Mouse (Mus musculus) heart, embryonic 11.5 days (tissue): ENCODE data around the gene Nsun6. TPM values are rescaled to one million over a fixed set of nuclear protein-coding genes. Genes with fewer than 3 reads are reported as not detected.
A peak's percentile ranks its signal among the peaks of the same experiment; 100 is the strongest.

Experiments used
- ATAC-seq: fragments of 200-750 bp; cut with Nextera tagmentation; replicated peaks from 2 replicates; pipeline ENCODE4 v1.8.0; 2017; ENCODE audit warnings: moderate library complexity; ENCODE audit not compliant: insufficient number of reproducible peaks, low FRiP score, low TSS enrichment
- H3K27ac ChIP-seq: fragments of 300-500 bp; sonication (generic); 2 replicates; pipeline ENCODE4 v1.5.1; 2014; ENCODE audit warnings: mild to moderate bottlenecking, low read depth, low read length
- H3K27me3 ChIP-seq: fragments of 300-500 bp; sonication (generic); 2 replicates; pipeline ENCODE4 v1.6.1; 2014; ENCODE audit warnings: mild to moderate bottlenecking, low read length, mixed read lengths; ENCODE audit not compliant: control insufficient read depth, insufficient read depth
- H3K36me3 ChIP-seq: fragments of 300-500 bp; sonication (generic); 2 replicates; pipeline ENCODE4 v1.6.1; 2014; ENCODE audit warnings: mild to moderate bottlenecking, low read length, moderate library complexity, mixed read lengths; ENCODE audit not compliant: control insufficient read depth, insufficient read depth
- H3K4me1 ChIP-seq: fragments of 300-500 bp; sonication (generic); 2 replicates; pipeline ENCODE4 v1.6.1; 2014; ENCODE audit warnings: low read length; ENCODE audit not compliant: control insufficient read depth, insufficient read depth
- H3K4me2 ChIP-seq: fragments of 300-500 bp; sonication (generic); 2 replicates; pipeline ENCODE4 v1.6.1; 2014; ENCODE audit warnings: mild to moderate bottlenecking, moderate library complexity
- H3K4me3 ChIP-seq: fragments of 300-500 bp; sonication (generic); 2 replicates; pipeline ENCODE4 v1.5.1; 2014; ENCODE audit warnings: low read depth, low read length
- H3K9ac ChIP-seq: fragments of 300-500 bp; sonication (generic); 2 replicates; pipeline ENCODE4 v1.6.1; 2014; ENCODE audit warnings: mild to moderate bottlenecking, low read depth, low read length, moderate library complexity
- H3K9me3 ChIP-seq: fragments of 300-500 bp; sonication (generic); replicated peaks from 2 replicates; pipeline ENCODE4 v1.6.1; 2016; ENCODE audit warnings: low read length; ENCODE audit not compliant: control insufficient read depth
- WGBS: fragments of 180-500 bp; shearing (Covaris S2); extraction: QIAGEN DNeasy Blood & Tissue Kit; methylation state at CpG from one replicate; pipeline ENCODE4 v1.1.7; 2014; ENCODE audit not compliant: insufficient replicate concordance; 5-methylcytosine and 5-hydroxymethylcytosine counted together
- polyA plus RNA-seq: library from polyadenylated mRNA; unstranded; fragments of >200 nt; fragmentation: Nextera tagmentation; extraction: Ambion mirVana; gene quantifications from 2 replicates; pipeline ENCODE4 v1.2.1, GENCODE M21; 2014

The Nsun6 gene
- 5.2 and 6.6 TPM in 2 replicates for polyA plus RNA-seq

- H3K27me3 ChIP-seq: no peaks in the 10 kb centered on the region
- H3K36me3 ChIP-seq: no peaks in the 10 kb centered on the region
- ATAC-seq: peak; percentile 99
- H3K4me3 ChIP-seq: peak within 1 kb of the TSS; percentile 91
- peak within 1 kb of the TSS; percentile 98 for H3K9ac ChIP-seq
- H3K4me1 ChIP-seq: peaks cover 5% of the 10 kb centered on the region; the same call in 1 of the 2 replicates
- peak within 1 kb of the TSS; percentile 91 for H3K27ac ChIP-seq
- WGBS: 0% methylated on average over 75 of the region's 75 CpGs
- no peaks in the 10 kb centered on the region for H3K9me3 ChIP-seq
- peak within 1 kb of the TSS; percentile 73 for H3K4me2 ChIP-seq
Measured at GRCm38 (mm10) chr2:15054945-15055637, at the start of gene Nsun6. Gene Nsun6 (minus strand): TSS chr2:15055069.

- ATAC-seq: no peak
- no peaks in the 10 kb centered on the region for H3K4me1 ChIP-seq
- H3K4me3 ChIP-seq: no peak overlapping the region
- no peaks in the 10 kb centered on the region for H3K9me3 ChIP-seq
- no peaks in the 10 kb centered on the region for H3K27me3 ChIP-seq
- 59% methylated on average over 1 of the region's 1 CpGs for WGBS
- no peak overlapping the region for H3K9ac ChIP-seq
- no peaks in the 10 kb centered on the region for H3K36me3 ChIP-seq
- no peak overlapping the region for H3K27ac ChIP-seq
- H3K4me2 ChIP-seq: no peak overlapping the region
Measured at GRCm38 (mm10) chr2:15104386-15104785, 49.5 kb upstream of the Nsun6 start.

- no peaks in the 10 kb centered on the region for H3K27me3 ChIP-seq
- no peaks in the 10 kb centered on the region for H3K36me3 ChIP-seq
- H3K9ac ChIP-seq: no peak overlapping the region
- WGBS: 50% methylated on average over 3 of the region's 3 CpGs
- H3K9me3 ChIP-seq: no peaks in the 10 kb centered on the region
- no peak overlapping the region for H3K4me2 ChIP-seq
- no peak overlapping the region for H3K4me3 ChIP-seq
- H3K27ac ChIP-seq: no peak overlapping the region
- ATAC-seq: no peak
- no peaks in the 10 kb centered on the region for H3K4me1 ChIP-seq
Measured at GRCm38 (mm10) chr2:15096514-15097090, 41.7 kb upstream of the Nsun6 start.

DNA sequence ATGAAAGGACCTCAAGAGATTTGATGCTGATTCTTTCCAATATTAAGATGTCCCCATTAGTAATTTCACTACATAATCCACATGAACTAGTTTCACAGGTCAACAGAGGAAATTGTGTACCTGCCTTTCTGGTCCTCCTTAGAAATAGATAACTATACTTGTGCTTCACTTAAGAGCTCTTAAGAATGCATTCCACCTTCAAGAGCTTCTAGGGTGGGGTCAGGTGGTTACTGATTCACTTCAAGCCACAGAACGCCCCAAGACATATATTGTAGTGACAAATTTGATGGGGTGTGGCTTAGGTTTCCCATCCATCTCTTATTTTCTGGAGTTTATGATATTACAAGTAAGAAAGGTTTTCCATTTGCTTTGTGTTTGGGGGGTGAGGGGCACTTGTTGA, 32.4 kb upstream of the Nsun6 start:
- Histone ChIP-seq H3K4me2 (no peak overlapping the region), H3K27ac (no peak overlapping the region), H3K4me1 (no peaks in the 10 kb centered on the region), H3K4me3 (no peak overlapping the region), H3K9me3 (no peaks in the 10 kb centered on the region), H3K27me3 (no peaks in the 10 kb centered on the region), H3K9ac (no peak overlapping the region), H3K36me3 (peaks cover 5% of the 10 kb centered on the region; the same call in 1 of the 2 replicates)
- WGBS: 63% methylated on average over 1 of the region's 1 CpGs
- no peak for ATAC-seq

DNA sequence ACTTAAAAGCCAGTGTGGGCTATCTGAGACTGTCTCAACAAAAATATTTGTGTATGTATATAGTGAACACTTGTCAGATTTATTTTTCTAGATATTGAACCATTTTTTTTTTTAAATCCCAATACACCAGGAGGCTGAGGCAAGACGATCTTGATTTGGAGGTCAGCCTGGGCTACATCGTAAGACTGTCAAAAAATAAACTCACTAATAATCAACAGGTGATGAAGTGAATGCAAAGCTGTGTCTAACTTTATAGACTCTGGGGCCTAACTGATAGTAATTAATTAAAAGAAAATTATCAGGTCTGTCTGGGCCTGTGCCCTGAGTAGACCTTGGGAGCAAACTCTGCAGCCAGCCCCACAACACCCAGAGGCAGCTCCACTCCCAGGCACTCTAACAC, 28.8 kb upstream of the Nsun6 start:
- Histone ChIP-seq H3K27me3 (no peaks in the 10 kb centered on the region), H3K4me2 (no peak overlapping the region), H3K36me3 (peaks cover 7% of the 10 kb centered on the region; the same call in 1 of the 2 replicates), H3K9me3 (no peaks in the 10 kb centered on the region), H3K4me3 (no peak overlapping the region), H3K27ac (no peak overlapping the region), H3K4me1 (no peaks in the 10 kb centered on the region), H3K9ac (no peak overlapping the region)
- ATAC-seq: no peak
- 93% methylated on average over 2 of the region's 2 CpGs for WGBS

- Histone ChIP-seq H3K4me1 (no peaks in the 10 kb centered on the region), H3K4me2 (no peak overlapping the region), H3K9me3 (no peaks in the 10 kb centered on the region), H3K36me3 (peaks cover 8% of the 10 kb centered on the region; the same call in 1 of the 2 replicates), H3K4me3 (no peak overlapping the region), H3K27me3 (no peaks in the 10 kb centered on the region), H3K27ac (no peak overlapping the region), H3K9ac (no peak overlapping the region)
- WGBS: 54% methylated on average over 5 of the region's 5 CpGs
- no peak for ATAC-seq
Measured at GRCm38 (mm10) chr2:15067091-15067490, 12.2 kb upstream of the Nsun6 start.

GRCm38 (mm10) chr2:15065447-15065846, 10.6 kb upstream of the Nsun6 start:
- no peaks in the 10 kb centered on the region for H3K9me3 ChIP-seq
- H3K4me1 ChIP-seq: no peaks in the 10 kb centered on the region
- H3K4me2 ChIP-seq: no peak overlapping the region
- H3K27ac ChIP-seq: no peak overlapping the region
- peaks cover 5% of the 10 kb centered on the region; the same call in 1 of the 2 replicates for H3K36me3 ChIP-seq
- H3K9ac ChIP-seq: no peak overlapping the region
- H3K4me3 ChIP-seq: no peak overlapping the region
- whole genome bisulfite sequencing: 72% methylated on average over 2 of the region's 2 CpGs
- no peak for ATAC-seq
- no peaks in the 10 kb centered on the region for H3K27me3 ChIP-seq

DNA sequence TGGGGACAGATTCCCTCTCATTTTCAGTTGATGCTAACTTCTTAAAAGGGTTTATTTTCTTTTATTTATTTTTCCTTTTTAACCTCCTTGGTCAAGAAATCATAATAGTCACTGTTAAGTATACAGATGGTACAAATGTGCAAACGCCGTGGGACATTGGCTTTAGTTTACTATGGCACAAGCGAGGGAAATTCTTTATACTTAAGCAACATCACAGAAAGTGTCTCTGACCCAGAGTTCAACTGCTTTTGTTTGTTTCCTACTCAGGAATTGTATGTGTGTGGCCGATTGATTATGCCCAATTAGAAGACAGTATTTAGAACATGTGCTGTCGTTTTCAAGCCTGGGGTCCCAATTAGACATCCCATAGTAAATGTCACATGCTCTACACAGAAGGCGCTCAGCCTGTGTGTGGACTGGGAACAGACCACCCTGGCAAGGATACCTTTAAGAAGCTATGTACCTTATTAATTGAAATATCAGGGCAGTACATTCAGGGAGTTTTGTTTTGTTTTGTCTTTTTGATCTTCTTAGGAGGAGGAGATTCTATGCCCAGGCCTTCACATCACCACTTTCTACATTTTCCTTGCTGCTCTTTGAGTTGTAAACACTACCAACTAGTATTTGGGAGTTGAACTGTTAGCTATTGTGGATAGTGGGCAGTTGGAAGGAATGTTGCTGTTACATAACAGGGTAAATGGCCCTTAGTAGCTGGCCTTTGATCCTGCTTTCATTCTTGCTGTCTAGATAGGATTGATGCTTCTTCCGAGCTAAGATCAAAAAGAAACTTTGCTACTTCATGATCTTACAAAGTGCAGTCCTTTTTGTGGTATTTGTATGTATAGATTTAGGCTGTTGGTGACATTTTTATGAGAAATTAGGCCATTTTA, 9.8 kb upstream of the Nsun6 start:
- Histone ChIP-seq H3K4me3 (no peak overlapping the region), H3K27ac (no peak overlapping the region), H3K27me3 (no peaks in the 10 kb centered on the region), H3K36me3 (peaks cover 5% of the 10 kb centered on the region; the same call in 1 of the 2 replicates), H3K4me2 (no peak overlapping the region), H3K9ac (no peak overlapping the region), H3K9me3 (no peaks in the 10 kb centered on the region), H3K4me1 (no peaks in the 10 kb centered on the region)
- WGBS: 80% methylated on average over 7 of the region's 7 CpGs
- no peak for ATAC-seq
